In the genomic region with DNA sequence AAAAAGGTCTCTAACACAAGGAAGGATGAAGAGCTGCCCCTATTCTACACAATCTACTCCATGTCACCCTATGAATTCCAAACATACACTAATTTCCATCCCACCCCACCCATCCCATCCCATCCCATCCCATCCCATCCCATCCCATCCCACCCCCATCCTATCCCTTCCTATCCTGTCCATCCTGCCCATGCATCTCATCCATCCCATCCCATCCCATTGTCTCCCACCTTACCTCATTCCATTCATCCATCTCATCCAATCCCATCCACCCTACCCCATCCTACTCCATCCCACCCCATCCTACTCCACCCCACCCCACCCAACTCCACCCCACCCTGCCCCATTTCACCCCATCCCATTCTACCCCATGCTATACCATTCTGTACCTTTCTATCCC, we compare ENCODE assay signal across 19 mouse cellular contexts.
DNase-seq lines count a peak whose midpoint lies in the region; ATAC-seq lines count a peak whose summit lies in the region.
"Had no signal": no experiment of that assay in that cellular context is flagged by ENCODE, and none has a peak within 500 bp of the region (broad histone marks: within the 10 kb centered on the region; RNA-seq: fewer than 3 reads in every experiment).

No protein-coding gene starts in this region.

- no peak overlapping the region for H3K27ac ChIP-seq in forebrain, embryonic 11.5 days (ENCODE audit: low read depth, low read length)
- H3K27ac ChIP-seq in forebrain, embryonic 13.5 days, result peak overlapping the region; percentile 7; the same call in 1 of the 2 replicates
- peak overlapping the region; percentile 38 for H3K27ac ChIP-seq in hindbrain, embryonic 14.5 days
- H3K27ac ChIP-seq in midbrain, embryonic 15.5 days, result peak overlapping the region; percentile 66; the same call in 1 of the 2 replicates
- H3K27ac ChIP-seq: embryonic facial prominence, embryonic 12.5 days; heart, embryonic 10.5 days; layer of hippocampus, adult 2 months had no signal

- H3K9me3 ChIP-seq in forebrain, embryonic 11.5 days (ENCODE audit: control insufficient read depth, low read length), result no peaks in the 10 kb centered on the region
- no peaks in the 10 kb centered on the region for H3K9me3 ChIP-seq in forebrain, embryonic 13.5 days (replicated peaks)
- H3K9me3 ChIP-seq in hindbrain, embryonic 14.5 days (ENCODE audit: control insufficient read depth, low read length), result no peaks in the 10 kb centered on the region
- no peaks in the 10 kb centered on the region for H3K9me3 ChIP-seq in midbrain, embryonic 15.5 days
- H3K9me3 ChIP-seq: embryonic facial prominence, embryonic 12.5 days; heart, embryonic 10.5 days had no signal

- H3K4me2 ChIP-seq in forebrain, embryonic 11.5 days (ENCODE audit: low read depth, low read length, severe bottlenecking), result no peak overlapping the region
- H3K4me2 ChIP-seq in forebrain, embryonic 13.5 days, result no peak overlapping the region
- H3K4me2 ChIP-seq in hindbrain, embryonic 14.5 days (replicated peaks), result peak overlapping the region; percentile 27
- peak overlapping the region; percentile 33; the same call in 1 of the 2 replicates for H3K4me2 ChIP-seq in midbrain, embryonic 15.5 days
- H3K4me2 ChIP-seq: embryonic facial prominence, embryonic 12.5 days had no signal

- peak; percentile 16; the same call in 1 of the 2 replicates for ATAC-seq in forebrain, embryonic 11.5 days (replicated peaks; ENCODE audit: low FRiP score)
- peak; percentile 41; the same call in 1 of the 2 replicates for ATAC-seq in forebrain, embryonic 13.5 days
- ATAC-seq in hindbrain, embryonic 14.5 days (ENCODE audit: low FRiP score), result peak; percentile 68; the same call in 1 of the 2 replicates
- ATAC-seq in midbrain, embryonic 15.5 days (replicated peaks), result peak; percentile 65
- ATAC-seq: liver, postnatal 0 days had no signal

- H3K9ac ChIP-seq in forebrain, embryonic 11.5 days (ENCODE audit: low read length), result no peak overlapping the region
- H3K9ac ChIP-seq in forebrain, embryonic 13.5 days, result no peak overlapping the region
- no peak overlapping the region for H3K9ac ChIP-seq in hindbrain, embryonic 14.5 days
- H3K9ac ChIP-seq in midbrain, embryonic 15.5 days, result no peak overlapping the region
- H3K9ac ChIP-seq: embryonic facial prominence, embryonic 12.5 days; liver, postnatal 0 days had no signal

- no peaks in the 10 kb centered on the region for H3K36me3 ChIP-seq in forebrain, embryonic 11.5 days (ENCODE audit: control insufficient read depth, insufficient read depth, low read length)
- no peaks in the 10 kb centered on the region for H3K36me3 ChIP-seq in forebrain, embryonic 13.5 days (ENCODE audit: poor library complexity, severe bottlenecking)
- H3K36me3 ChIP-seq in hindbrain, embryonic 14.5 days (replicated peaks; ENCODE audit: control insufficient read depth, insufficient read depth), result no peaks in the 10 kb centered on the region
- no peaks in the 10 kb centered on the region for H3K36me3 ChIP-seq in midbrain, embryonic 15.5 days (replicated peaks)
- H3K36me3 ChIP-seq: embryonic facial prominence, embryonic 12.5 days; heart, embryonic 10.5 days had no signal

- H3K4me1 ChIP-seq in forebrain, embryonic 11.5 days (replicated peaks; ENCODE audit: control insufficient read depth, insufficient read depth, low read length), result no peaks in the 10 kb centered on the region
- peaks cover 3% of the 10 kb centered on the region; the same call in 1 of the 2 replicates for H3K4me1 ChIP-seq in forebrain, embryonic 13.5 days
- H3K4me1 ChIP-seq in hindbrain, embryonic 14.5 days (replicated peaks; ENCODE audit: control insufficient read depth, insufficient read depth, low read length), result peaks cover 5% of the 10 kb centered on the region
- peaks cover 7% of the 10 kb centered on the region; the same call in 1 of the 2 replicates for H3K4me1 ChIP-seq in midbrain, embryonic 15.5 days
- H3K4me1 ChIP-seq: embryonic facial prominence, embryonic 12.5 days; heart, embryonic 10.5 days had no signal

- H3K4me3 ChIP-seq in forebrain, embryonic 11.5 days (ENCODE audit: low read depth, low read length), result no peak overlapping the region
- no peak overlapping the region for H3K4me3 ChIP-seq in forebrain, embryonic 13.5 days
- no peak overlapping the region for H3K4me3 ChIP-seq in hindbrain, embryonic 14.5 days (replicated peaks; ENCODE audit: low read length)
- no peak overlapping the region for H3K4me3 ChIP-seq in midbrain, embryonic 15.5 days
- H3K4me3 ChIP-seq: embryonic facial prominence, embryonic 12.5 days; heart, embryonic 10.5 days; layer of hippocampus, adult 2 months had no signal

- no peaks in the 10 kb centered on the region for H3K27me3 ChIP-seq in forebrain, embryonic 11.5 days (ENCODE audit: control insufficient read depth, insufficient read depth, low read length)
- no peaks in the 10 kb centered on the region for H3K27me3 ChIP-seq in forebrain, embryonic 13.5 days
- no peaks in the 10 kb centered on the region for H3K27me3 ChIP-seq in hindbrain, embryonic 14.5 days (ENCODE audit: control insufficient read depth, insufficient read depth, low read length)
- H3K27me3 ChIP-seq in midbrain, embryonic 15.5 days (replicated peaks), result no peaks in the 10 kb centered on the region
- H3K27me3 ChIP-seq: embryonic facial prominence, embryonic 12.5 days had no signal

- DNase-seq in forebrain, embryonic 11.5 days (ENCODE audit: low spot score), result no peak
- no peak for DNase-seq in hindbrain, embryonic 14.5 days (ENCODE audit: low spot score)
- no peak for DNase-seq in cerebellum, adult 9-10 months
- no peak for DNase-seq in heart, adult 8-10 months (ENCODE audit: low spot score)
- DNase-seq in thymus, postnatal 0 days (ENCODE audit: low spot score), result no peak
- DNase-seq: adrenal gland, adult 8-10 months; cerebellum, adult 8-10 months; gastrocnemius, postnatal 36 days; kidney, adult 11 months; layer of hippocampus, postnatal 36 days; liver; liver, postnatal 0 days; lung, postnatal 10 days; thymus, postnatal 36 days had no signal

Comparison
In these comparisons a context has a peak if more than half of its experiments do, and no peak if none do; other contexts are left out.
1. ATAC-seq: peak in every context shown above with its lines; median percentile 68 in hindbrain, embryonic 14.5 days; 65 in midbrain, embryonic 15.5 days; 41 in forebrain, embryonic 13.5 days; 16 in forebrain, embryonic 11.5 days.
2. H3K4me2 ChIP-seq: peak in hindbrain, embryonic 14.5 days (single experiment) and midbrain, embryonic 15.5 days (single experiment); none in forebrain, embryonic 11.5 days (single experiment) and forebrain, embryonic 13.5 days (single experiment).